Mouse (Mus musculus): ENCODE measurements at regions not wholly inside any gene's neighbourhood (a gene's known extent, or its start where the extent isn't known, plus 50 kb on each side); places are given as distances from the start of the nearest gene placed in this dataset.

GRCm38 (mm10) chr17:93460409-93460808 is 261.6 kb downstream of the Adcyap1 start:
- no peaks in the 10 kb centered on the region for H3K27me3 ChIP-seq
- CTCF ChIA-PET, result no interaction called here
- TF ChIP-seq CTCF (IDR thresholded peaks at IDR 0.05), result no peak
- no peak for DNase-seq (ENCODE audit: low read depth, low spot score)
- no peak for ATAC-seq
- POLR2A ChIA-PET, result no interaction called here
- in situ Hi-C loops (cut with MboI; ENCODE audit: low pct_unique_long_range_greater_than_20kb), result no loop called here

DNA sequence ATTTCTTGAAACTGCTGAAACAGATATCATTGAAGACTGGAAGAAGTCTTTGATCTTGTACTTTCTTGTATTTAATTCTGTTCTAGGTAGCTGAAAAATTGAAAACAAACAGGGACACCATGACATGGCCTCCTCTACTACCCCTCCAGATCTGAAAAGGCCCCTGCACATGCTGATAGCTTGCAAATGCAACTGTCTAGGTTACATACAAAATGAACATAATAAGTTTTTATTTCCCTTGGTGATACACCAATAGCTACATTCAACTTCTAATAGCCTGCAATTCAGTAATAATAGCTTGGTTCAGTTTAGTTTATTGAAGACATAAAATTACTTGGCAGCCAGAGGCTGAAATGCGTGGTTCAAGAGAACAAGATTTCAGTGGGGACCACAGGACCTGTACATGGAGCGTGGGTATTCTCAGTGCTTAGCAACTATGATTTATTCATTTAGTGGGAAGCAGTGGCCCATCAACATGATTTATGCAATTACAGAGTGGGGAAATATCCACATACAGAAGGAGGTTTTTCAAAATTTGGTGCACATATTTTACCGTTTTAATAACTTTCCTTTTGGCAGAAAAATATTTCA is 264.9 kb downstream of the Adcyap1 start:
- DNase-seq (ENCODE audit: low read depth, low spot score), result no peak
- in situ Hi-C loops (cut with MboI; ENCODE audit: low pct_unique_long_range_greater_than_20kb), result no loop called here
- ChIA-PET POLR2A (no interaction called here), CTCF (interaction anchor here (1.9 kb wide), 1 partner anchor 13 kb away, joined by 7 read pairs; no protein-coding TSS in a partner anchor)
- no peaks in the 10 kb centered on the region for H3K27me3 ChIP-seq
- TF ChIP-seq CTCF (IDR thresholded peaks at IDR 0.05), result no peak
- ATAC-seq, result no peak

GRCm38 (mm10) chr17:93482378-93482777 is 283.6 kb downstream of the Adcyap1 start:
- CTCF ChIA-PET, result no interaction called here
- in situ Hi-C loops (cut with MboI; ENCODE audit: low pct_unique_long_range_greater_than_20kb), result no loop called here
- POLR2A ChIA-PET, result no interaction called here
- DNase-seq (ENCODE audit: low read depth, low spot score), result no peak
- H3K27me3 ChIP-seq, result no peaks in the 10 kb centered on the region
- ATAC-seq, result no peak
- TF ChIP-seq CTCF (IDR thresholded peaks at IDR 0.05), result no peak

DNA sequence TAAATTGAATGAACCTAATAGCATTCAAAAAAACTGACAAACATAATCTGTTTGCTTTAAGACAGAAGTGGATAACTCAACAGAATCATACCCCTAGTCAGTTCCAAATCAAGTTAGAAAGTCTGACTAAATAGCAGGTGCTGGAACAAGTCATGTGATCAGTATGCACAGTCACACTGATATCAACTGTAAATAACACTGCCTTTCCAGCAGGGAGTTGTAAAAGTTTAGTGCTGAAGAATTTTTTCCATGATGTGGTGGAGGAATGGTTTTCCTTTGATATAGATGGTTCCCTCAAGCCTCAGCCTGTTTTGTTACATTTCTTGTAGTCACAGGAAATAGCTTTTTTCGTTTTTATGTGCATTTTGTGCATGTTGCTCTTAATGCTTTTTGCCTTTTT is 285.7 kb downstream of the Adcyap1 start:
- no peak for DNase-seq (ENCODE audit: low read depth, low spot score)
- ATAC-seq, result no peak
- in situ Hi-C loops (cut with MboI; ENCODE audit: low pct_unique_long_range_greater_than_20kb), result no loop called here
- no peaks in the 10 kb centered on the region for H3K27me3 ChIP-seq
- no peak for TF ChIP-seq CTCF (IDR thresholded peaks at IDR 0.05)
- CTCF ChIA-PET, result no interaction called here
- POLR2A ChIA-PET, result no interaction called here

GRCm38 (mm10) chr17:93486442-93486841 is 287.6 kb downstream of the Adcyap1 start:
- H3K27me3 ChIP-seq, result no peaks in the 10 kb centered on the region
- in situ Hi-C loops (cut with MboI; ENCODE audit: low pct_unique_long_range_greater_than_20kb), result no loop called here
- ATAC-seq (no peak), DNase-seq (ENCODE audit: low read depth, low spot score) (no peak)
- no peak for TF ChIP-seq CTCF (IDR thresholded peaks at IDR 0.05)
- CTCF ChIA-PET, result no interaction called here
- POLR2A ChIA-PET, result no interaction called here

DNA sequence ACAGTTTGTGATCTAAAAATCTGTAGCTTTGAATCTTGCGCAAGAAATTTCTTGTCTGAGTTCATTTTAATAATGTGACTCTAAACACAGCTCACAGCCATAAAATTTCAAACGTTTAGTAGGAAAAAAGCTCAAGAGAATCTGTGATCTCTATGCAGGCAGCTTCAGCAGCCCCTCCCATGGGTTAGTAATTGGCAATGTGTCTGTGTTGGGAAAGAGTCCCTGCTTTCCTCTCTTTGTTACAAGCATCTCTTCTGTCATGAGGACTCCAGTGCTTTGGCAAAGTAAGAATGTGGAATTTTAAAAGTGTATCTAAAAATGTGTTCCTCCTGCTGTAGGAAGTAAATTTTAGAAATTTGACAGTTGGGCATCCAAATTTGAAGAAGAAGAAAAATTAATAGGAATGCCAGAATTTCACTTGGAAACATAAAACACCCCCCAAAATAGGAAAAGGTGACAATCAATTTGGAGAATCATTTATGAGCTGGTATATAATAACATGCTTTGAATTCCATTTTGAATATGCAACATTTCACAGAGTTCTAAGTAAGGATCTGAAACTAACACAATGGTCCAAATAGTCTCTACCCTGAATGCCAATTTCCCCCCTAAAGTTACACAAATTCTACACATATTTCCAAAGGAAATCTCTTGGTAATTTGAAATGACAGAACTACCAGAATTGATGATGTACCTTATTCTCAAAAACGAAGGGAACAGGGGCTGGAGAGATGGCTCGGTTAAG is 291.3 kb downstream of the Adcyap1 start:
- no peaks in the 10 kb centered on the region for H3K27me3 ChIP-seq
- DNase-seq (ENCODE audit: low read depth, low spot score) (no peak), ATAC-seq (no peak)
- ChIA-PET POLR2A (no interaction called here), CTCF (no interaction called here)
- in situ Hi-C loops (cut with MboI; ENCODE audit: low pct_unique_long_range_greater_than_20kb), result no loop called here
- TF ChIP-seq CTCF (IDR thresholded peaks at IDR 0.05), result no peak

GRCm38 (mm10) chr17:93508882-93509594 is 310.2 kb downstream of the Adcyap1 start:
- POLR2A ChIA-PET, result no interaction called here
- in situ Hi-C loops (cut with MboI; ENCODE audit: low pct_unique_long_range_greater_than_20kb), result no loop called here
- no peak for DNase-seq (ENCODE audit: low read depth, low spot score)
- no peaks in the 10 kb centered on the region for H3K27me3 ChIP-seq
- no peak for ATAC-seq
- TF ChIP-seq CTCF (IDR thresholded peaks at IDR 0.05), result no peak
- CTCF ChIA-PET, result no interaction called here

DNA sequence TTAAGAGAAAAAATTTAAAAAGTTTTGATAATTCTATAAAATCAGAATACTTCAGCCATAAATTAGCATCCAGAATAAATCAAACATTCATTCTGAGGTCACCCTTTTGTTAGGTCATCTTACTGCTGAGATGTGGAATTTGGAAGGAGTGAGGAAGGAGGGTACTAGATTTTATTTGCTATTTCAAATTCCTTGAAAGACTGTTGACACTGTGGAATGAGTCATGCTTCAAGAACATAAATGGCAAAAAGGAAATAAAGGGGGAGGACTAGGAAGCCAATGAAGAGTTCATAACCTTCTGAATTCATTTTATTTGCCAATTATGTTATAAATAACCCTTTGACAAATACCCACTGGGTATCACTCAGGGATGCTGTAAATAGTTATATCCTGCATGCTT is 324.6 kb downstream of the Adcyap1 start:
- ChIA-PET CTCF (no interaction called here), POLR2A (no interaction called here)
- no peak for ATAC-seq
- in situ Hi-C loops (cut with MboI; ENCODE audit: low pct_unique_long_range_greater_than_20kb), result no loop called here
- no peak for DNase-seq (ENCODE audit: low read depth, low spot score)
- no peaks in the 10 kb centered on the region for H3K27me3 ChIP-seq
- TF ChIP-seq CTCF (IDR thresholded peaks at IDR 0.05), result no peak

DNA sequence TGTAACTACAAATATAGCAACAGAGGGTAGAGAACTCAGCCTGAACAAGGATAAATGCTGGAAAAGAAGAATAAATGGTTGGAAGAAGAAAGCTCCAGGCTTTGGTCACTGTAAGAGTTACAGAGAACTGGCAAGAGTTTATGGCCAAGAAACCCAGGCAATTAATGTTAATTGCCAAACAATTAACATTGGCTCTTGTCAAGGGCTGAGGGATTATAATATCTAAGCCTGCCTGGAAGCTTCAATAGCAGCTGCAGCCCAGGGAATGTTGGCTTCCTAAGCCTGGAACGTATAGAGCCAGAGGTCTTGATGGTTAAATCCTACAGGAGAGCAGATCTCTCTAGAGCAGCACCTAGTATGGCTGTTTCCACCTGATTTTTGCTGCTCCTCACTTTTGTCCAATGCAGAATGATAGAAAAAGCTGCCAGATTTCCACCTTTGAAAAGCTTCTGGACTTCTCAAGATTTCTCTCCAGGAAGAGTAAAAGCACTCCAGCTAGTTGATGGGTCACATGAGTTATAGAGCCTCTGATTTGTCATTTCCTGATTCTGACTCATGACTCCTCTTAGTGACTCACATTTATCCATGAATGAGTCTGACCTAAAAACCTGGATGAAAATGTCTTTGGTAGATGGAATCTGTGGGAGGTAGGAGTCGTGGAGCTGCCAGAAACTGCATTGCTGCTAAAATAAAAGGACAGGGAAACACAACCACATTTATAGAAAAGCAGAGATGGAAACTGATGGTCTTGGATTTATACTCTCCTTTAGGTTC is 327.2 kb downstream of the Adcyap1 start:
- in situ Hi-C loops (cut with MboI; ENCODE audit: low pct_unique_long_range_greater_than_20kb), result no loop called here
- ATAC-seq (peak; percentile 95), DNase-seq (ENCODE audit: low read depth, low spot score) (no peak)
- ChIA-PET CTCF (no interaction called here), POLR2A (interaction anchor here (0.7 kb wide), 1 partner anchor 144 kb away, joined by 3 read pairs; no protein-coding TSS in a partner anchor)
- no peak for TF ChIP-seq CTCF (IDR thresholded peaks at IDR 0.05)
- H3K27me3 ChIP-seq, result no peaks in the 10 kb centered on the region

DNA sequence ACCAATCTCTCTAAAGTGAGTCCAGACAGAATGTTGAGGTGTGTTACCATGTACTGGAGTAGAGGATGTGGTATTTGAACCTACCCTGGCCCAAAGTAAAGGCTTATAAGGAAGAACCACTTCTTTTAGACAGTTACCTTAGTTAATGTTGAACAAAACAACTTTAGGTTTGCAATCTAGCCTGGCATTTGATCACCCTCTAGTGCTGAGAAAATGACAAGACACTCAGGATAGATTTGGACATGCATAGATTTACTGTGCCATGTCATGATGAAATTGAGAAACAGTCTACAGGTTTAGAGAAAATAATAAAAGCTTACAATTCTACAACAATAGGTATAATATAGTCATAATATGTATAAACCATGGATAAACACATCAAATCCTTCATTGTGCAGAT is 333.7 kb downstream of the Adcyap1 start:
- POLR2A ChIA-PET, result no interaction called here
- DNase-seq (ENCODE audit: low read depth, low spot score) (no peak), ATAC-seq (peak; percentile 21)
- no peaks in the 10 kb centered on the region for H3K27me3 ChIP-seq
- peak; percentile 37 for TF ChIP-seq CTCF (IDR thresholded peaks at IDR 0.05)
- in situ Hi-C loops (cut with MboI; ENCODE audit: low pct_unique_long_range_greater_than_20kb), result loop anchor here (10.0 kb wide), 1 partner anchor 378 kb away; no protein-coding TSS in a partner anchor
- CTCF ChIA-PET, result interaction anchor here (2.0 kb wide), 1 partner anchor 9 kb away, joined by 4 read pairs; no protein-coding TSS in a partner anchor

Measured in Patski (cell line).